Mouse (Mus musculus): ENCODE results near the gene Polr1e.
A peak's percentile ranks its signal among the peaks of the same experiment; 100 is the strongest.
"Not testable (repeated sequence)": the region's sequence is repeated elsewhere in the genome, so short reads cannot be mapped to it uniquely, and the experiment has no call there.

Gene Polr1e

DNA sequence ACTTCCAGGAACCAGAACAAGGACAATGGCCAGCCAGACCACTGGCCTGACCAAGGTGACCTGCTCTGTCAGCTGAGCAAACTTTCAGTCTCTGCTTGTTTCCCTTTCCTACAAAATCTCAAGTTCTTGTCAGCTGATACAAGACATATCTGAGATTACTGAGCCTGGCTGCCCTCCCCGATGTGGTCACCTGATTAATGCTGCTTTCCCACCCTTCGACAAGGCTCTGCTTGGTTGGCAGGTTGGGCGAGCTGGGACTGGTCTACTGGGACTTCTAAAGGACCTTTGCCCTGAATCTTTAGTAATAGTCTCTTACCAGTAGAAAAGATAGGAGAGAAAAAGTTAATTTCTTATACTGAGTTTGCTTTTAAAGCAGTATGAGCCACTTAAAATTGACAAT is 12.9 kb upstream of the Polr1e start:
- DNase-seq (ENCODE audit: low read depth, low spot score) = no peak

DNA sequence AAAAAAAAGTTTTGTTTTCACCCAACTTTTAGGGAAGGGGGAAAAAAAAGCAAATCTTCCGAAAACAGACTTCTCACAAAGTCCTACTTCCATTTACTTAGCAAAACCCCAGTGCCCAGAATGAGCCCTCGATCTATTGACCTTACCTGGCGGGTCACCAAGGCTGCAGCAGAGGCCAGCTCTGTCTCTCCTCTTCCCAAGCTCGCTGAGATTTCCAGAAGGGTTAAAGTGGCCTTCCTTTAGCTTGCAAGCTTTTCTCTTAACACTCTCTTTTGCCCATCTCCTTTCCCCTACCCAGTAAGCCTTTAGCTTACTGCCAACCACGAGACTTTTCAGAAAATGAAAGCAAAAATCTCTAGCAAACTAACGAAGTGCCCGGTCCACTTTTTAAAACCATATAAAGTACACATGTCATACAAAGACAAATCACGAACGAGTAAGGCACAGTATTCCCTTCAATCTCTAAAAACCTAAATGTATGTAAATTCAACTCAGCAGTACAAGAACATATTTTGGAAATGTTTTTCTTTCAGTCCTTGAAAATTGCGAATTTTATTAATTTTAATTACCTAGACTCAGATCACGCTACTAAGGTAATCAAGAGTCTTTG is 7.5 kb upstream of the Polr1e start:
- DNase-seq (ENCODE audit: low read depth, low spot score) = no peak

DNA sequence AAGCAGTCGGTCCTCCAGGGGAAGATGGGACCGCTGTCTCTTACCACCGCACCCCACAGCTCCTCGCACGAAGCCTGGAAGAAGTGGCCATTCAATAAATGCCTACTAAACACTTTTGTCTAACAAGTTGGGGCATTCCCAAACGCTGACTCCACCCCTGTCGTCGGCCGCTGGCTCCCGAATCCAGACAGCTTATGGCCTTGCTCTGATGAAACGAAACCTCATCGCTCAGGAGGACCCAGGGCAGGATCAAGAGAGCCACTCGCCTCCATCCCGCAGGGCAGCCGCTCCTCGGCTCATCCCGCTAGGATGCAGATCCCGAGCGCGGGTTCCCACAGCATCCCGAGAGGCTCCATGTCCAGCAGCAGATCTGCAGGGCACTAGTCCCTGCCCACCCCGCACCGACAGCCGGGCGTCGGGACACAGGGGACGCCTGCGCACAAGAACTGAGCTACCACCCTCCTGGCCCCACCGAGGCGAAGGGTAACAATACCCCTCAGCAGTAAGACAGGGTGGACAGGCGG is 6.7 kb upstream of the Polr1e start:
- DNase-seq (ENCODE audit: low read depth, low spot score) = peak; percentile 76

DNA sequence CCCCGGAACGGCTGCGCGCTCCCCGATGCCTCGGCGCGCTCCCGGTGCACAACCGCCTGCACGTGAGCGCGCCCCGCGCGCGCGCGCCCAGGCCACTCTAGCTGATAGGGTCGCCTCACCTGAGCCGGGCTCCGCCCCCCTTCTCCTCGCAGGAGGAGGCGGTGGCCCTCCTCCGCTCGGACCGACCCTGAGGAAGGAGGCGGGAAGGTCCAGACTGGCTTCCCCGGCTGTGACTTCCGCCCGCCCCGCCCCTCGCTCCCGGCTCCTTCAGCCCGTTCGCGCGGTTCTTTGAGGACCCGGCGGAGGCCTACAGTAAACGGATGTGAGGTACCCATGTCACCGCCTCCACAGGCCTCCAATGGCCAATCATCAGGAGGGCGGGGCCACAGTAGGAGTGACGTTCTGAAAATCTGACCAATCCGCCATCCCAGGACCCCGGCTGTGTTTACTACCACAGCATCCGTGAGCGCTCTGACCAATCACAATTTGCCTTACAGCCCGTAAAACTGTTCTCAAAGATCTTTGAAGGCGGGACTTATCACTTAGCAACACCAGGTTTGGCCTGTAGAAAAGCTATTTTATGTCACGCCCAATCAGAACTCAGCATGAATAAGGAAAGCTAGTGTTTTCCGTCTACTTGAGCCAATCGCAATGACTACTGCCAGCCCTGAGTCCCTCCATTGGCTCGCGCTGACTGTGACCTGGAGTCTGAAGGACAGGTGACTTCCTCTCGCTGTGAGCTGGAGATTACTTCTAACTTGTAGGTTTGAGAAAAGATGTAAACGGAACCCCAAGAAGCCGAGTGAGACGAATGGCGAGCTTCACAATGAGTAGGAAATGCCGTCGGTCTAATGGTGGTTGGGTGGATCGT is 6.0 kb upstream of the Polr1e start, which contains the start of gene Zbtb5:
TSS of gene Zbtb5 (minus strand) at position 308 of the 871 bp plus-strand sequence.
- peak; percentile 100 for DNase-seq (ENCODE audit: low read depth, low spot score)

DNA sequence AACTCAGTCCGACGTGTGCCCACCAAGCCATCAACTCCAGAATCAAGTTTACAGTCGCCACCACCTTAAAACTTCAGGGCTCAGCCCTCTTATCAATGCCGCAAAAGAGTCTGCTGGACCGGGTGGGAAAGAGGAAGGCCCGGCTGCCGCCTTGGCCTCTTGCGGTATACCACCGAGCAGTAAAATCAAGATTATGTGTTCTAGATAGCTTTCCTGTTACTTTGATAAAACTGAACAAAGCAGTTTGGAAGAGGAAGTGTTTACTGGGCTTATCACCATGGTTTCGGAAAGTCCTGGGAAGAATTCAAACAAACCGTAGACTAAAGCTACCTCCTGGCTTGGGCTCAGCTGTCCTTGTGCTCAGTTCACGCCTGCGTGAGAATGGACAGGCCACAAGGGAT is 5.4 kb upstream of the Polr1e start:
- peak; percentile 10 for DNase-seq (ENCODE audit: low read depth, low spot score)

DNA sequence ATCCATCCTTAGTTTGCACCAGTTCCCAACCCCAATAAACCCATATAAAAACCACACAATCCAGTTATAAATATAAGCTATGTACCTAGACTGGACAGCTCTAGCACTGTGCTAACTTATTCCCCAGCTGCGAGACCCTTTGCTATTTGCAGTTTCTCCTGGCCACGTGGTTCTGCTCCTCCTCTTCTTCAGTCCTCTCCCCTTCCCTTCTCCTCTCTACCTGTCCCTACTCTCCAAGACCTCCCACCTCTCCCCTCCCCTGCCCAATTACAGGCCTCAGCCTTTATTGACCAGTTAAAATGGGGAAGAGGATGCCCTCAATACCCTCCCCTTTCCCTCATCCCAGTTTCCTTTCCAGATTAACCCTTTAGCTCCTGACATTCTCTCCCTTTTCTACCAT is 4.8 kb upstream of the Polr1e start:
- peak; percentile 83 for DNase-seq (ENCODE audit: low read depth, low spot score)

DNA sequence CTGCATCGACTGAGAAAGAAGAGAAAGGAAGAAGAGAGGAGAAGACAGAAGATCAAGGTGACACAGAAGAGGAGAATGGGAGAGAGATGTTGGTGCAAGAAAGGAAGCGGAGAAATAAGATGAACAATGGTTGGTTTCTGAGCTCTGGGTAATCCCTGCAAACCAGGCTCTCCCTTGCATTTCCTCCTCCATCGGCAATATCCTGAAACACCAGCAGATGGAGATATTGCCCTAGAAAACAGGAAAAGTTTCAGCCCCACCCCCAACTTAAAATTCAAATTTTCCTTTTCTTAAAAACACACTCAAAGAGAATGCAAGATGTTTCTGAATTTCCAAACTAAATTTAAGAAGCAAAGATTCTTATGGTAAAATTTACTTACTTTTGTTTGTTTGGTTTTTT is 2.8 kb upstream of the Polr1e start:
- DNase-seq (ENCODE audit: low read depth, low spot score) = peak; percentile 61

DNA sequence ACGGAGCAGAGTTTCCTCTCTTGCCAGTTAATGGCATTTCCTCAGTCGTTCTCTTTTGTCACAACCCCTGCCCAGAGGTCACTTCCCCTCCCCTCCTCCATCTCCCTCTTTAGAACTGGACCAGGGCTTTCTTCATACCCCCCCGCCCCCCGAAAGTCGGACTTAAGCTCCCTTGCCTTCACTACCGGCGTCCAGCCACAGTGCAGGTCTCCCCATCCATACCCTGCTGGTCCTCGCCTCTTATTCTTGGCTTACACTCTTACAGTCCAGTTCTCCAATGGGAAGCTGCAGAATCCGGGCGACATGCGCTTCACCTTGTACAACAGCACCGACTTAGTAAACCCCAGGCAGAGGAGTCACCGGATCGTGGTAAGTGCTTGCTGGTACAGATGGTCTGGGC is 626 bp downstream of the Polr1e start:
- no peak for DNase-seq (ENCODE audit: low read depth, low spot score)

DNA sequence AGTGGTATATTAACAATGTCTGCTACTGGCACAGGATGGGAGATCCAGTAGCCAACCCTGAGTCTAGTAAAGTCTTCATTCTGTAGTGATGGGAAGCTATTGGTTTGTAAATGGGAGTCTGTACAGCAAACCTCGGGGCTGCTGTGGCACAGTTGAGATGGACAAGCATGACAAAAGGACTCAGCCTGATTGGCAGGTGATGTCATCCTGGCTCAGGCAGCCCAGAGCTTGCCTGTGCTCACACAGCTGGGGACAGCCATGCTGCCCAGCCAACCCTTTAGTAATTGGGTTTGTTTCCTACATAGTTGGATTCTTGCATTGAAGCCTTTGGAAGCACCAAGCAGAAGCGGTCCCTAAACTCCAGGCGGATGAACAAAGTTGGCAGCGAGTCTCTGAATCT is 8.1 kb downstream of the Polr1e start:
- peak; percentile 50 for DNase-seq (ENCODE audit: low read depth, low spot score)

DNA sequence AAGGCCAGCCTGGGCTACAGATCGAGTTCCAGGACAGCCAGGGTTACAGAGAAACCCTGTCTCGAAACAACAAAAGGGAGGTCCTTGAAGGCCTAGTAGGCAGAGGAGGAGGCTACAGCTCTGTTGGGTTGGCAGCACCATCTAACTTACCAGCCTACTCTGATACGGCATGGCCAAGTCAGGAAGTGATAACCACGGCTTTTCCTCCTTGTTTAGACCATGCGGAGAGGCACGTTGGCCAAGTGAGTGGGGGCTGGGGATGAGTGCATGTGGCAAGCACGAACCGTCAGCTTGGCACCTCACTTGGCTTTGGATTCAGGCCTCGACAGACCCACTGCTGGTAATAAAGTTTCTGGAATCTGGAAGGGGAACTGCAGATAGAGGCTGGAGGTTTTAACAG is 14.2 kb downstream of the Polr1e start:
- DNase-seq (ENCODE audit: low read depth, low spot score) = no peak

DNA sequence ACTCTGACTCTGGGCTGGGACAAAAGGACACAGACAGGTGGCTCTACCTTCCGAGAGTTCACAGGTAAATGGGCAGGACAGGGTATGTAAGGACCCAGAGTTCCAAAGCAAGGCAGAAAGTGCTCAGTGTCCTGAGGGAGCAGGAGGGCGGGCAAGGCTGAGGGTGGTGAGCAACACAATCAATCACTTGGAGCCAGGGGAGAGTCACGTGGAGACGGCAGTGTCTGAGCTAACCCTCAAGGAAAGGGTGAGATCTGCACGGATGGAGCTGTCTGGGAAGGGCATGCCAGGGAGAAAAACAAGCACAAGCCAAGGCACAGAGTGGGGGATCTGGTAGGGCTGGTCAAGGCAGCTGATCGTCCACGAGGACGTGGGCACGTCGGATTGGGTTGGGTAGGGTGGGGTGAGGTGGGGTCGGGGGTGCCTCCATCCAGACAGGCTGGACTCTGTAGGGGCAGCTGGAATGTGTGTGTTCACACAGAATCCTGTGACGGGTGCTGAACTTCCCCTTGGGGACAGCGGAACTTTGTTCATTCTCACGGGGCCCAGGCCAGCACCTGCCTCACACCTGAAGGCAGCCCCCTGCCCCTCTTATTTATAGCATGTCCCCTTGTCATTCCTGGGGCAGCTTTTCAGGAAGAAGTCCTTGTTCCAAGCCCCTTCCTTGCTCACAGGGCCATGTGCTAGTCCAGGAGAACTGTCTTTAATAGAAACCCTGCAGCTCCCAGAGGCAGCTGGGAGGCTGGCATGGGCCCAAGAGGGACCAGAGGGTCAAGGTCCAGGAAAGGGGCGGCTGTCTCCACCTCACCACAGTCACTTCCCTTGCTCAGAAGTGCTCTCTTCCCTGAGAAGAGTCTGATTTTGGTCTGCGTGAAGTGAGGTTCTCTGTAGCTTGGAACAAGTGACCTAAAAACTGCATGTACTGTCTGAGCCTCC is 16.6 kb downstream of the Polr1e start:
- DNase-seq (ENCODE audit: low read depth, low spot score) = no peak

DNA sequence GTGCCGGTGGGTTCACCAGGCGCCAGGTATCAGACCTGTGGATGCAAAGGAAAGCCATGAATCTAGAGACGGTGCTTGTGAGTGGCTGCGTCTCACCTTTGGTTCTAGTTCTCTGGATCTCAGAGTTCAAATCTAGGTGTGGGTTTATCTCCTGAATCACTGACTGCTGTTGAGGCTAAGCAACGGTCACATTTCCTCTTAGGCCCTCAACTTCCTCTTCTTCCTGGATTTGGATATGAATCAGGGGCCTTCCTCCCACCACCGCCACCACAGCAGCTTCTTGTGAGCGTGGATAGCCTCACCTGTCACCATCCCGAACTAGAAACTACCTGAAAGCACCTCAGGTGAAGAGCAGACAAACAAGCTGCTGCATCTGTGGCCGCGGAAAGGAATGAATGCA is 17.7 kb downstream of the Polr1e start:
- no peak for DNase-seq (ENCODE audit: low read depth, low spot score)

DNA sequence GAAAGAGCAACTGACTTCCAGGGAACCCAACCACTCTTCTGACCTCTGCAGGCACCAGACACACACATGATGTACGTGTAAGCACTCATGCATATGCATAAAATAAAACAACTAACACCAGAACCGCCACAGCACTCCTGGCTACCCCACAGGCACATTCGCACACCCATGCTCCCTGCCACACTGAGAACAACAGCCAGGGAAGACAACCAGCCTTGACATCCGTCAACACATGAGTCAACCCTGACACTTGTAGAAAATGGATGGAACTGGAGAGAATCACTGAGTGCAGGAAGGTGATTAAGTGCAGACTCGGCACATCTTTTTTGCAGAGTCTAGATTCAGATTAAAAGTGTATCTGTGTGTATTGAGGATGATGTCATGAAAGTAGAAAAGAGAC is 18.2 kb downstream of the Polr1e start:
- no peak for DNase-seq (ENCODE audit: low read depth, low spot score)

DNA sequence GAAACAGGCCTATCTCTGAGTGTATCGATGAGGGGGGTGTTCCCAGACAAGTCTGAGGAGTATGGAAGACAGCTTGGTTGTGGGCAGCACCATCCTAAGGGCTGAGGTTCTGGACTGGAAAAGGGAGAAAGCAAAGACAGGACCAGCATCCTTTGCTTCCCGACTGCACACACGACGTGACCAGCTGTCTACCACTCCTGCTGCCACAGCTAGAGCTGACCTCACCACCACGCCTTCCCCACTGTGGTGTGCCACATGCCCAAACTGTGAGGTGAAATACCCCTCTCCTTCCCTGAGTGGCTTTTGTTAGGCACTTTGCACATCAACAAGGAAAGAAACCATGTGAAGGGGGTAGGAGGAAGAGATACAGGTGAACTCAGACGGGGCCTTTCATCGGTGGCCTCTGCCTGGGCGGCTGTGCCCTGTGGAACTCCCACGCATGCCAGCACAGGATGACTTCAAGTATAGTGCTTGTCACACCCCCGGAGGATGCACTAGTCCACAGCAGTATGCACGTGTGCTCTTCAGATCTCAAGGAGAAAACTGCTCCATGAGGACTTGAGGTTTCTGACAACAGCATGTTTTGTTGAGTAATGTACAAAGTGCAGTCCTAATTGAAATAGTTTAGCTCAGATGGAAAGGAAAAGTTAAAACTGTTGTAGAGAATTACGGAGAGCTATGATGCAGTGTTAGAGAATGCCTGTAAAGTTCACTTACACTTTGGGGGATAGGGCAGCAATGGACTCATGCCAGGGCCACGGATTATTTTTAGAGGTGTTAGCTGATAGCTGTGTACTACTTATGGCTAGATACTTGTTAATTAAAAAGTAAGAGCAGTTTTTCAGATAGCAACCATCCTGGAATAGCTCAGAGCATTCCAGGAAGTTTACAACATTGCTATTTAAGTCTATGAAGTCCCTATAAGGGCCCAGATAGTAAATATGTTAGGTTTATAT is 19.4 kb downstream of the Polr1e start:
- DNase-seq (ENCODE audit: low read depth, low spot score) = no peak

DNA sequence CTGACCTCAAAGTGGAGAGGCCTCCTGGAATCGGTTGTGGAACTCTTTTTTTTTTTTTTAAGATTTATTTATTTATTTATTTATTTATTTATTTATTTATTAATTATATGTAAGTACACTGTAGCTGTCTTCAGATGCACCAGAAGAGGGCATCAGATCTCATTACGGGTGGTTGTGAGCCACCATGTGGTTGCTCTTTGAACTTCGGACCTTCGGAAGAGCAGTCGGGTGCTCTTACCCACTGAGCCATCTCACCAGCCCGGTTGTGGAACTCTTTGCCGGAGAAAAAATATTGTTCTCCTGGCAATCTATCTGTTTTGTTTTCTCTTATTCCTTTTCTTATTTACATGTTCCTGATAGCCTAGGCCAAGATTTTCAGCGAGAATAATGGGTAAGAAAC is 20.5 kb downstream of the Polr1e start:
- DNase-seq (ENCODE audit: low read depth, low spot score) = peak; percentile 54

DNA sequence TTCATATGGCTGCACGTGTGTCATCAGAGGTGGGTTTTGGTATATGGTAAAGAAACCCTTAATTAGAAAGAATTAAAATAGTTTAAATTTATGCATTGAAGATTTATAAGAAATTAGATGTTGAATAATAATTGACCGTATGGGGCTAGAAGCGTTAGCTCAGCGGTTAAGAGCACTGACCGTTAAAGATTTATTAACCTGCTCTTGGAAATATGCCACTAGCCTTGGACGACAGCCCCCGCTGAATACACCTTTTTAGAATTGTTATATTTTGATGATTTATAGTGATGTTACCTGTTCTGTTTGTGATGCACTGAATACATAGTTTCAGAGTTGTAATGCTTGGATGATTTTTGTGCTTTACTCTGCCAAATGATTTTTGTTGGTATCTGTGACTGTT is 21.2 kb downstream of the Polr1e start:
- DNase-seq (ENCODE audit: low read depth, low spot score) = not testable (repeated sequence)

DNA sequence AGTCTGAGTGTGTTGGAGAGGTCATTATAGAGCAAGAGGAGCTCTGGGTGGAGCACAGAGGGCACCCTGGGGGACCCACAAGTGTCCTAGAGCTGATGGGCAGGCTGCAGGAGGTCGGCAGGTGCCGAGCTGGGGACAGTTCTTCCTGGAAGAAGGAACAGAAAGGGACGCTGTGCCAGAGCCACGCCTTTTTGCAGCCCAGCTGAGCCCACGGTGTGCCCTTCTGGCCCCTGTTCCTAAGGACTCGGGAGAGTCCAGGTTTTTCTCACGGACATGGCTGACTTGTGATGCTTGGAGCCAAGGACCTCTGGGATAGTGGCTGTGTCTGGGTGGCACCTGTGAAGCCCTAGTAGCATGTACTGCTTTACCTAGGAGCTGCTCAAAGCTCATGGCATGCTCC is 22.4 kb downstream of the Polr1e start:
- no peak for DNase-seq (ENCODE audit: low read depth, low spot score)

DNA sequence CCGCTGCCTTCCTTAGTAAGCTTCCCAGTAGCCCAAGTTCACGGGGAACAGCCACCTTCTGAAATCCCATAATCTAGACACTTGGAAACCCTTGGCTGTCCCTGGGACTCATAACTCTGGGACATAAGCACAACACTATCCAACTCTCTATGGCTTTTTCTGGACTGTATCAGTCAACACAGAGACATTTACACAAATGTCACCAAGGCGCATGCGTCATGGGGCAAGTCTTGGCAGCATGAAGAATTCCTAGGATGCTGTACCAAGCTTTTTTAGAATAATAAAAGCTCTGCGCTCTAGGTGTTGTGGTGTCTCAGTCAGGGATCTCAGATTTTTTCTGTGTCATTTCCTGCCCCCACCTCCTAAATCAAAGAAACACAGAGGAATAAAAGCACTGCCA is 28.3 kb downstream of the Polr1e start:
- DNase-seq (ENCODE audit: low read depth, low spot score) = peak; percentile 34

DNA sequence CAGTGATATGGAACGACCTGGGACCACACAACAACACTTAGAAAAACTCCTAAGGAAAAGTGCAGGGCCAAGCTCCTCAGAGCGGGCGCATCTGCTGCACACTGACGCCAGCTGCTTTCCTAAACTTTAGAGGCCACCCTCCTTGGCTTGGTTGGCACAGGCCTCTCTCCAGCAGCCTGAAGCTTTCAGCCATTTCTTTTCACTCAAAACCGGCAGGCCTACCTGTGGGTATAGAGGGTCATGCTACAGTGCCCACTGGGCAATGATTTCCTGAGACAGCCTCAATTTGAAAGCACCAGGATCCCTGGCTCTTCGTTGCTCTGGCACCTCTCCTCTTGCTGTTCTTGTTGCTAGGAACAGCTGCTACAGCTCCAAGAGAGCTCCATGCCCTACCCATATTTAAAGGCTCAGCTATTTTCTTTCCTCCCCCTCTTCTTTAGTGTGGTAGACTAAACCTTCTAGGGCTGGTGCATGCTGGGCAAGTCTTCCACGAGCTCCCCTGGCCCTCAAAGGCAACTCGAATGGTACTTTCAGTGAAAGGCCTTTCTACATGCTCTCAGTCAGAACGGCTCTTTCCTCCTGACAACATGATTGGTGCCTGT is 29.0 kb downstream of the Polr1e start:
- DNase-seq (ENCODE audit: low read depth, low spot score) = no peak

DNA sequence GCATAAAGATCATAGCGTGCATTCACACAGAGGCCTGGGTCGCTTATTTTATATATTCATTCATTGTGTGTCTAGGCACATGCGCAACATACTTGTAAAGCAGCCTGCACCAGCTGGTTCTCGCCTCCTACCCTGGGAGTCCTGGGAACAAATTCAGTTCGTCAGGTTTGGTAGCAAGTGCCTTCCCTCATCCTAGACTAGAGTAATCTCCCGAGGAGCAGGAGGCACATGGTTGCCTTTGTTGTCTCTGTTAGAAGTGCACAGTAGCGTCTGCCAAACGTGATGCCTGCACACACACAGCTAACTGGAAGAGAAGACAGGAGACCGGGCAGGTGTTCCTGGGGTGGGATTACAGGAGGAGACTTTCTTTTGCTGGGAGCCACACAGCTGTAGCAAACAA is 29.6 kb downstream of the Polr1e start:
- no peak for DNase-seq (ENCODE audit: low read depth, low spot score)
